Mouse (Mus musculus): Measurements from ENCODE around the gene Erg.

Gene Erg

DNA sequence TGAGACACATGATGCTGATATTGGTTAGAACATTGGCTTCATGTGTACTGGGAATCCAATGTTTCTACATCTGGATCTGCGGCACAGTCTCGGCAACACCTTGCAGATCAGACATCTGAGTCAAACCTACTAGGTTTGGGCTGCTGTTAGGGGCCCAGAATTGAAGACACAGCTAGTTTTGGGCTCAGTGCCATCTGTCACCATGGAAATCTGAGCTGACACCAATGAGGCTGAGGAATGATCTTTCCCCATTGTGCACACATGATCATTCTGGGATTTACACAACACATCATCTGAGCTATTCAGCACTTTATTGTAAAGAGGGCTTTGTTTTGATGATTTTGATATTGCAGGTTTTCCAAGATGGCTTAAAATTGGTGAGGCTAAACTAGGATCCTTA is 199.4 kb downstream of the Erg start:
- no peak for DNase-seq (ENCODE audit: low spot score)

DNA sequence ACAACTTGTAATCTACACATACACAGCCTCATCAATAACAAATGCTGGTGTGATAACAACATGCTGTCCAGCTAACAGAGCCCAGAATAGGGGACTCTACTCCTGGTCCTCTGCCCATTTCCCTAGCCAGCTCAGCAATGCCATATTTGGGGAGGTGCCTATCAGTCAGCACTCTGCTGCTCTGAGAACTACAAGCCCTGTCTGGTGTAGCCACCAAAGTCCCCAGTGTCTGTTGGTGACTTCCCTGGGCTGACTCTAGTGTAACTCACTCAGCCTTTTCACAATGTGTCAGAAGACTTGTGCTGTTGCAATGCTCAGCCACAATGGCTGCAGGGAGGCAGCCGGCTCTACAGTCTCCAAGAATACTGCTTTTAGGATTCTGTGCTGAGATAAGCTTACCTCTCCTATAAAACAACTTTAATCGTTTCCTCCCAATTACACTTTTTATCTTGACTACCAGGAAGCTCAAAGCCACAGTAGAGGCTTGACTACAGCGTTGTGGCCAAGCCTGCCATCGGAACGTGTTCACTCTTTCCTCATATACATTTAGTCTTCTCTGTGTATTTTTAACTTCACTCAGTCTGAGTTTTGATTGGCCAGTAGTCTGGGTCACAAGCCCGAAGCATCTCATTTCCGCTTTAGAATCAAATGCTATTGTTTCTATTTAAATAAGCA is 201.0 kb downstream of the Erg start:
- no peak for DNase-seq (ENCODE audit: low spot score)

DNA sequence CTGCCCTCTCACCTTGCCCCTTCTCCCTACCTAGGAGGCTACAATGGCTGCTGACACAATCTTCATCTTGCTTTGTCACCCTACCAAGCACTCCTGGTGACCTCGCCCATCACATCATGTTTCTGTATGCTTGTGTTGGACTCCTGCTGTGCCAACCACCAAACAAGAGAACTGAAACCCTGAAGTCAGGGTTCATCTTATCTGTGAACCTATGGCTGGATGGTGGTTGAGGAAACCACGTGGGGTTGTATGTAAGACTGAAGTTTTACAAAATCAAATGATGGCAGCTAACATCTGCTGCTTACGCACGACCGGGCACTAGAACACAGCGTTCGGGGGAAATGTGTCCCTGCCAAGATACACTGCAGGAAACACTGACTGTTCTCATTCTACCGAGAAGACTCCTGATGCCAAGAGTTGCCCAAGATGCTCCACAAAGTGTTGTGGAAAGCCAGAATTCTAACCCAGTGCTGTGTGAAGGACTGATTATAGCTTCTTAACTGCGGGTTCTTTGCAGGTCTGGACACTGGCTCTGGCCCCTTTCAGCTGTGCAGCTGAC is 201.7 kb downstream of the Erg start:
- DNase-seq (ENCODE audit: low spot score) = no peak

DNA sequence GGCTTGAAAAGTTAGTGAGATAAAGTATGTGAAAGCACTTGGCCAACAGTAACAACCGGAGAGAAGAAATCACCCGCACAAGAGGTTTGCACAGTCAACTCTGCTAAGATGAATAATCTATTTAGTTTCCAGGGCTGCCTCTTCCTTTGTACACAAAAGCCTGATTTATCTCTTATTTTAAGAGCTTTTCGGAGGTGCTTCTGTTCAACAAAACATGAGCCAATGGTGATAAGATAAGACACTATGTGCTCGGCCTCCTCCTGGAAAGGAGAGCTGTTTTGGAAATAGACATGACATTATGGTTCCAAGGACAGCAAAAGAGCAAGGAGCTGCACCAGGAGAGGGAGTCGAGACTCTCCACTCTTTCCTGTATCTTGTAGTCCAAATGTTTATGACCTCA is 204.1 kb downstream of the Erg start:
- no peak for DNase-seq (ENCODE audit: low spot score)

DNA sequence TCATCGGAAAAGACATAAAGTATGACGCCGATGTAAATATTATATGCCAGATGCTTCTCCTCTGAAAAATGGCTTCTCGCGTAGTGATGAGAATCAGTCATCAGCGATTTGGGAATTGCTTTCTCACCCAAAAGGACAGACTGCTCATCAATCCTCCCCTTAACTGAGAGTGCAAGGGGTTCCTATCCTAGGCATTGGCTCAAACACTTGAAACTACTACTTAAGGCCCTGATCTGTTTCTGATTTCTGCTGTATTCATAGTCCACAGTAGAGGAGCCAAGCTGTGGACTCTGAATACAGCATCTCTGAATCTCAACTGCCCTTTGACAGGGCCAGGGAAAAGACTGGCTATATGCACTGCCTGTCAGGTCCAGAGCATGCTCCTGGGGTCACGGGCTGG is 209.6 kb downstream of the Erg start:
- DNase-seq (ENCODE audit: low spot score) = no peak

DNA sequence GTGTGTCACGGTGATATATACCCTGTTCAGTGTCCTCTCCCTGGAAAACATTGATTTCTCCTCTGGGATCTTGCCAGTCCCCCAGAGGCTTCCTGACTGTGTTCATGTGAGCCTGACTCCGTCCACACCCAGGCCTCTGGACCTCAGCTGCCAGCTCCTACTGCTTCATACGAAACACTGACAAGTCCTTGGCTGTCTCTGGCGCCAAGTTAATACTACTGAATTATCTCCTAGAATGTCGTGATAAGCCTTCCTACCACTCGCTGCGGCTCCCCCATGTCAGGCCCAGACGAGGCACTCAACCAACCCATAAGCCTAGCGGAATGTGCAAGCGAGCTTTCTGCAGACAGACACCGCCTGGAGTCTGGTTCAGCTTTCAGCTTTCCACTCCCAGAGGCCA is 210.0 kb downstream of the Erg start:
- DNase-seq (ENCODE audit: low spot score) = no peak

DNA sequence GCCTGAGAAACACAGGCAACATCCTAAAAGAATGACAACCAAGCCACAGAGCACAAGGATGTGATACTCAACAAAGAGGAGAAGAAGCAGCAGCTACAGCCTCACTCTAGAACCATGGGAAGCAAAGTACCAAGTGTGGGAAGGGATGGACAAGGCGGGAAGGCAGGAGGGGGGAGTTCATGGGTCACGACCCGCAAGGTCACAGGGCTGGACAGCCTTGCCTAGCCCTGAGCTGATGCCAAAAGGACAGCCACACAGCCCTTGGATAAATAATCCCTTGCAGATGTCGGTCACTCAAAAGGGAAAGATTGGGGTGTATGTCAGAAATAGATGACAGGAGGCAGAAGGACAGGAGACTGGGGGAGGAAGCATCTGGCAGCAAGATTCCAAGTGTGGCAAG is 211.7 kb downstream of the Erg start:
- DNase-seq (ENCODE audit: low spot score) = no peak

DNA sequence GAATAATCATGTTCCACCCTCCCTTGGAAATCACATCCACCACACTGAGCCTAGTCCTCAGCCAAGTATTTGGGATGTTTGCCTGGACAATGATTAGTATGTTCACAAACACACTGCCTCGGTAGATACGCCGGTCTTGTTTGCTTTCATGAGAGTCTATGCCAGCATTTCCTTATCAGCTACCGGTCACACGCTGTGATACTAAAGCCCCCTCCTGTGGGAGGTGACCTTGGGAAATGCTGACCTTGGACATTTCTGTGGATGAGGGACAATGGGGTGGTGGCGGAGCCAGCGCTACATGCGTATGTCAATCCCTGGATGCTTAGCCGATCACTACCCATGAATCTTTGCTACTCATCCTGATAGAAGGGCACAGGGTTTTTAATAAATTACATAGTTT is 213.4 kb downstream of the Erg start:
- no peak for DNase-seq (ENCODE audit: low spot score)

DNA sequence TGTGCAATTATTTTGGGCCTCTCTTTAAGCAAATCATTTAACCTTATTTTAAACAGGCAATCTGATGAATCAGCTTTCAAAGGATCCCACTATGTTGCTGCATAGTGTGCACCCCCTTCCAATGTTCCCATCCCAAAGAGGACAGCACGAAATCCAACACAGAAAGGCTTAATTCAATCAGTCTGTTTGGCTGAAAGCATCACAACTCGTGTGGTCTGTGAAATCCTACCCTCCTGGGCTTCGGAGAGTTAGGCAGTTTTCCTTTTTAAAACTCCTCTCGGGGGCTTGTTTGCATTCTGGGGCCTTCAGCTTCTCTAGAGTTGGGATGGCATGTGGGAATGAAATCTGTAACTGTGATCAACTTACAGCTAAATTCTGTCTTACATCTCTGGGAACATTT is 214.7 kb downstream of the Erg start:
- DNase-seq (ENCODE audit: low spot score) = no peak

DNA sequence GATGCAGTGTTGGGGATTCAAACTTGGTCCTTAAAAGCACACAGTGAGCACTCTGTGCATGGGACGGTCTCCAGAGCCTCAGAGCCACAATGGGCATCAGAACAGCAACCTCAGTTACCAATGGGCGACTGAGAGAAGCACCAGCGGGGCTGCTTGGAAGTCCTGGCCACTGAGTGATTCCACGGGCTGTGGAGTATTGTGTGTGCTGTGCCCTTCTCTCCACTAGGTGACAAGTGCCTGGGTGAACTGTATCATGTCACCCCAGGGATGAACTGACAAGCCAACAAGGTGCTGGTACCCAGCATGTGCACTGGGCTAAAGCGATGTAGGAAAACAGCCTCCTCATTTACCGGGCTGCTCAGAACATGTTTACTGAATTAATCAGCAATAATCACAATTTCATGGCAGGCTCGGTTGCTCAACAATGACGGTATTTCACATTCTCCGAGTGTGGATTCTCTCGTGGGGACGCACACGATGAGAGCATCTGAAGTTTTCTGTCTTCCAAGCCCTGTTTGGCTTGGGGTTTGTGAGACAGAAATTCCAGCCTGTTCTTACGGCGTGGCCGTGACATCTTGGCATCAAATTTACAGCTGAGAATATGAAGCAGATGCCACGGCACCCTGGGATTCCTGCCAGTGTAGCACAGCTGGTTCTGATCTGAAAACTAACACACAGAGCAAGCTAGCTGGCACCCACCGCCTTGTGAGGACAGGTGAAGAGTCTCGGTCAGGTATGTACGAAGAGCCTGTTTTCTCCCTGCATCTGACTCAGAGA is 219.2 kb downstream of the Erg start:
- no peak for DNase-seq (ENCODE audit: low spot score)

DNA sequence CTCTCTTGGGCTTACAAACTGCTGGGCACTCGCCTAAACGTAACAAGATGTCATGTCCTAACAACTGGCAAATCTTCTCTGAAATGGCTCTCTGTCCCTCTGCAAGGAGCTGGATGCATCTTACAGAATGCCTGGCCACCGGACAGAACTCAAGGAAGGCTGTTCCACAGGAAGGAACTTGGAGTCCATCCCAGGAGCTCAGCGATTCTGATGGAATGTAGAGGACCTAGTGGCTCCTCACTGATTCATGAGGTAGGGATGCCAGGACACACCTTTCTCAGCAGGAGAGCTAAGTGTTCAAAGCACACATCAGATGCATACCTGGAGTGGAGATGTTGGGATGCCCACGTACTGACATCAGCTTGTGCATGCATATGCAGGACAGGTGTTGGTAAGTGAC is 221.2 kb downstream of the Erg start:
- DNase-seq (ENCODE audit: low spot score) = no peak

DNA sequence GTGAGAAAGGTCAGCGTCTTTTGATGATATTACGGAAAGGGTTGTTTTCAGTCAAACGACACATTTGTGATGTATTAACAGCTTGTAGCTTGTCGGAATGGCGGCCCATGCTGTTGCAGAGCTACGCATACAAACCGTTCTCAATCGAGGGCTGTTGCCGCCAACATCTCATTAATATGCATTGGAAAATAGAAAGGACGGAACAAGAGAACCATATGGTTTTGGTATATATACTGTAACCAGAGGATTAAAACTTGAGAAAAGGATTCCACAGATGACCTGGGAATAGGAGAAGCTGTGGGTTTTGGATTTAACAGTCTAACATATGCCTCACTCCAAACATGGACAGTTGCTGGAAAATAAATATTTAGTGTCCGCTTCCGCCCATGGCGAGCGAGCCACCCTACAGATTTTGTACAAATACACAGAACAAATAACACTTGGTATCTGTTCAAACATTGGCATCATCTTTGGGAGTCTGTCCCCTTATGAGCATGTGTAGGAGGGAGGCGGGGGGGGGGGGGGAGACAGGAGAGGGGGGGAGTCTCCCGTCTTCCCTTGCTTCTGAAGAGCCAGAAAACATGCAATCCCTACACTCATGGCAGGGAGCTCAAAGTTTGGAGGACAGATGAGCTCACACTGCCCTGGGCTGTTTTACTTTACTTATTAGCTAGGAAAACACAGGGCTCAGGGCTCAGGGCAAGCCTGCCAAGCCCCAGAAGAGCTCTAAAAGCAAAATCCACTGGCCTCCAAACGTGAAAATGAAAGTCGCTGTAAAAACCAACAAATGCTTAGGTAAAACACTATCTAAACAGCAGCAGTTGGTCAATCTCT is 222.5 kb downstream of the Erg start:
- peak; percentile 19 for DNase-seq (ENCODE audit: low spot score)

DNA sequence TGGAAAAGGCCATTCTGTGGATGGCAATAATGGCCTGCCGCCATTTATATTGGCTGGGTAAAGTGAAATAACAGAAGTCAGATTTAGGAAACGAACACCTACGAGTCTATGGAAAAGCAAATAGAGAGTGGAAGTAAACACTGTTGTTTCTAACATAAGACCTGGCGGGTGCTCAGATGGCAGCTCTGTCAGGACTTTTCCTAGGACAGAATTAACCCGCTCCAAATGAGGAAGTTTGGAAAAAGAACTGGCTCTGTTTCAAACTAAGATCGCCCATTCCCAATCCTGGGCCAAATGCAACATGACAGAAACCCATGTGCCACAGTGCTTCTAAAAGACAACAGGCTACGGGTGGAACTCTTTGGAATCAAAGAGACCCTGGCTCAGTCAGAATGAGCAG is 224.4 kb downstream of the Erg start:
- DNase-seq (ENCODE audit: low spot score) = no peak

DNA sequence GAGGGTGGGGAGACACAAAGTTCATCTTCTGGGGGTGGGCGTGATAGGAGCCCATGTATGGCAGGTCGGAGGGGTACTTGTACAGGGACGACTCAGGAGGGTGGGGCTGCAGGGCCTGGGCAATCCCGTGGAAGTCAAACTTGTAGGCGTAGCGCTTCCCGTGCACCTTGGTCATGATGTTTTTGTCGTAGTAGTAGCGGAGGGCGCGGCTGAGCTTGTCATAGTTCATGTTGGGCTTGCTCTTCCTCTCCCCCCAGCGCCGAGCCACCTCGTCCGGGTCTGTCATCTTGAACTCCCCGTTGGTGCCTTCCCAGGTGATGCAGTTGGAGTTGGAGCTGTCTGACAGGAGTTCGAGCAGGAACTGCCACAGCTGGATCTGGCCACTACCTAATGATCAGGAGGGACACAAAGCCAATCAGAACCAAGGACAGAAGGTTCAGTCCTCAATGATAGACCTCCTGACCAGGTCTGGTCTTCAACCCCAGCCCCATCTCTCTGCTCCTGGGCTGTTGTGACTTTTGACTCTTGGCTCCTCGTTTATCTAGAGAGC is 225.4 kb downstream of the Erg start:
- no peak for DNase-seq (ENCODE audit: low spot score)

DNA sequence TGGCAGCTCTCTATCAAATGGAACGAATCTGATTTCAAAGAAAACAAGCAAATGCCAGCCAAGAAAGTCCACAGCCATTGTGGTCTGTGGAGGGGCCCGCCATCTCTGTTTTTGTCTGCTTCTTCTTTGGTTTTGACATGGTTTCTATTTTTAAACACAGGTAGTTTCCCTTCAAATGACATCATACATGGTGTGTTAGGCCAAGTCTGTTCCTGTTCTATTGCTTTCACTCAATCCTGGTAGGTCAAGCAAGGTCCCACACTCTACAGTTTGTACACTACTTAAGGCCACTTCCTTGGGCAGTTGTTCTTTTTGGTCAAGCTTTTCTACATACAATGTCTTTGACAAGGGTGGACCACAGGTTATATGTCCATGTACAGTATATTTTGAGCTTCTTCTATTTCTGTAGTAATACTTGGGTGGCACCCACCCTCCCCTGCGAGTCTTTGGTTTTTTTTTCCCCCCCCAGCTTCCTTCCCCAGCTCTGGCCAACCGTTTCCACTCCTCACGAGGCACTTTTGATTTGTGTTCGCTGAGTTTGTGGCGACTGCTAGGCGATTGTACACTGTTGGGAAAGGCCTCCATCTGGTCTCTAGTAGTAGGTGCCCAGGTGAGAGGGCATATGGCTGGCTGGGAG is 226.1 kb downstream of the Erg start:
- no peak for DNase-seq (ENCODE audit: low spot score)

DNA sequence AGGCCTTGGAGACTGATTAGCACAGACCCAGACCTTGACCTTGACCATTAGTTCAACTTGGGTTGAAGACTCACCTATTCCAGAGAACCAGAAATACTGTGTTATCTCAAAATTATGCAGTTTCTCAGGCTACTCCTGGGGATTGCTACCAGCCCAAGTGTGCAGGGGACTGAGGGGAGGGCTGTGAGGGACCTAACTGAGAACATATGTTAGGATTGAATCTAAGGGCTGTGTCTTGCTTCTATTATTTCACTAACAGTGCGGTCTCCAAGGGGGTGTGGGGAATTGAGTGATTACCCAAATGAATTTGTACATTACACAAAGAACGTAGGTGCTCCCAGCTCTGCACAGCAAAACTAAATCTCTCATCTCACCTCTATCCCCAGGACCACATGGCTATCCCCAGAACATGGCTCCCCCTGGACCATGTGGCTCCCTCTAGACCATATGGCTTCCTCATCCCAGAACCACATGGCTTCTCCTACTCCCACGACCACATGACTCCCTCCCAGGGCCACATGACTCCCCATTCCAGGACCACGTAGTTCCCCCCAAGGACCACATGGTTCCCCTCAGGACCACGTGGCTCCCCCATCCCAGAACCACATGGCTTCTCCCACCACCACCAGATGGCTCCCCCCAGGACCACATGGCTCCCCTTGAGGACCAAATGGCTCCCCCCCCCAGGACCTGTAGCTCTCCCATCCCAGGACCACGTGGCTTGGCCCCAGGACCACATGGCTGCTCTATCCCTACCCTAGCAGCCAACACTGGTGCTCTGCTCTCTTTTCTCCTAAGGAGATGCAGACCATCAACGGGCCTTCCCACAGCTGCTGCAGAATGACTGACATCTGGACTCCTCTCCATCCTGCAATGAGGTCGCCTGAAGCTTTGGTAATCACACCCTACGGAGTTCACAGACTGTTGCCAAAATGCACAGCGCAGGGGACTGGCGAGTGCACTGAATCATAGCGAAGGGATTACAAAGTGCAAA is 229.1 kb downstream of the Erg start:
- DNase-seq (ENCODE audit: low spot score) = peak; percentile 18

DNA sequence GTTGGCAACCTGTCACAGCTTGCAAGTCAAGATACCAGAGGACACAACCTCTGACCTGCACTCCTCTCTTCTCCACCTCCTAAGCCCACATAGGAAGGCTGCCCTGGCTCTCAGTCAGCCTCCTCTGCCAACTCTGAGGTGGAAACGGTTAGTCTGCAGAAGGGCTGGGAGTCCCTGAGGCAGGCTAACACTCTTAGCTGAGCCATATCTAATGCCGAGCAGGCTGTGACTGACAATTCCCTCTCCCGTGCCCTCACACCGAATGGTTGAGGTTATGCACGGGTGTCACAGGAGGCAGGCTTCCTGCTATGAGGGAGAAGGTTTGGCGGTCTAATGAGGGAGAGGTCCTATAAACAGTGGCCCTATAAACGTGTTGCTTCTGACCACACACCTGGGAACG is 232.6 kb downstream of the Erg start:
- no peak for DNase-seq (ENCODE audit: low spot score)

DNA sequence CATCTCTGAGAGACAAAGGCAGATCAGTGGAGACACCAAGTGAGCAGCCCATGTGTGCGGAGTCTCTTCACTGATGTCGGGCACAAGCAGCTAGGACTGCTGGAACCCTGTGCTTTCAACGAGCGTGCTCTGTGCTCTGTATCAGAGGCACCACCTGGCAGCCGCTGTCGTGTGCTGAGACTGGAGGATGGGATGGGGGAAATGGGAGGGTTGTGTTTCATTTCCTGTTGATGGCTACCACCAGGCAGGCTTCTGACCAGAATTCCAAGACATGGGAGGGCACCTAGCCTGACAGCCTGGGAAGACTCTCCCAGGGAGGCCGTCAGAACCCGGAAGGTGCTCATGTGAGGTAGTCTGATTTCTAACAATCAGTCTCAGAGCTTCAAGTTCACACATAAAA is 234.1 kb downstream of the Erg start:
- no peak for DNase-seq (ENCODE audit: low spot score)

DNA sequence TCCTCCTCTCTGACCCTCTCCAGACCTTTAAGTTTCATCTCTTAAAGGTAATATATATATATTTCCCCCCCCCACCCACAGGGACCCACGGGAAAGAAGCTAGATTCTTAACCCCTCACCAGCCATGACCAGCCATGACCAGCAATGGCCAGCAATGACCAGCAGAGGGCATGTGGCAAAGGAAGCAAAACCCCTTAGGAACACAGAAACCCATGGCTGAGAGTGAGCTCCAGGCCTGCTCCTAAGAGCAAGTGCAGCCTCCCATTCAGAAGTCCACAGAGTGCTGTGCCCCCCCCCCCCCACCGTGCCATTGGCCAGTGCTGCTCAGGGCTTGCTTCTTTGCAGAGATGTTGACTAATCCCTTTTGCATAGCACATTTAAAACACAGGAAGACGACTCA is 235.9 kb downstream of the Erg start:
- peak; percentile 50 for DNase-seq (ENCODE audit: low spot score)

DNA sequence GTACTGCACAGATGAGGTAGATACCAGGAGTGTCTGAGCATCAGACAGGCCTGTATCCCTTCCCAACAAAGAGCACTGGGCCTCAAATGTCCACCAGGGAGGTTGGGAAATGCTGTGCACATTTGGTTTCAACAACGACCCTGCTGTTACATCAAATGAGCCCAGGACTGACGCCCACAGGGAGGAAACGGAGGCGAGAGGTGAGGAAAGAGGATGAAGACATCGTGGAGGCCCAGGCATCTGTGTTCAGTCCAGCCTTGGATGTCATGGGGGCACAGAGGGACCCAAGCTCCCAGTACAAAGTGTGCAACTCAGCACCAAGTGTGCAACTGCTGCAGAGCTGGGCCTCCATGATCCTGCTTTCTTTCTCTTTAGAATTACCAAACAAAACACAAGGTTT is 236.6 kb downstream of the Erg start:
- no peak for DNase-seq (ENCODE audit: low spot score)

DNA sequence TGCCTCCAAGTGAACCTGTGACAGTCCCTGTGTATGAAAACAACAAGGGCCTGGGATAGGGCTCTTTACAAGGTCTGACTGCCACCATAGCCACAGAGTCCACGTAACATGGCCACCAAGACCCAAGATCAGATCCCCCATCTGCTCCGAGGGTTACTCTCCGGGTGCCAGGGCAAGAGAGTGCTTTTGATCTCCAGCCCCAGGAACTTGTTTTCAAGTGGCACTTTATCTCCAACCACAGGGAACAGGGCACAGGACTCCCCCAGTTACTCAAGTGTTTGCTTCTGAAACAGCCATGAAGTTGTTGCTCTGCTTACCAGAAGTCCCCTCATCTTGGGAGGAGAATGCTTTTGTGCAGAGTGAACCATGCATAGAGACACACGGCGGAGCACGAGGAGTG is 237.0 kb downstream of the Erg start:
- DNase-seq (ENCODE audit: low spot score) = no peak
